Mouse (Mus musculus): Measurements from ENCODE around the gene Ralgds. TPM values are rescaled to one million over a fixed set of nuclear protein-coding genes. Genes with fewer than 3 reads are reported as not detected.

The Ralgds gene
- polyA plus RNA-seq, 1 experiment from 2014 or later, result 70.8 TPM

GRCm38 (mm10) chr2:28479208-28480204, 33.4 kb upstream of the Ralgds start:
- ATAC-seq (ENCODE audit: insufficient number of reproducible peaks, low FRiP score, low TSS enrichment, low read depth), result peak; percentile 57
- Histone ChIP-seq H3K36me3 (no peaks in the 10 kb centered on the region), H3K4me3 (replicated peaks) (no peak overlapping the region), H3K27me3 (no peaks in the 10 kb centered on the region), H3K9ac (no peak overlapping the region), H3K9me3 (replicated peaks) (no peaks in the 10 kb centered on the region), H3K4me1 (no peaks in the 10 kb centered on the region), H3K27ac (replicated peaks) (no peak overlapping the region), H3K4me2 (replicated peaks) (no peak overlapping the region)
- 69% methylated on average over 20 of the region's 20 CpGs for WGBS

GRCm38 (mm10) chr2:28483861-28484260, 29.1 kb upstream of the Ralgds start:
- H3K9ac ChIP-seq, result no peak overlapping the region
- no peak for ATAC-seq (ENCODE audit: insufficient number of reproducible peaks, low FRiP score, low TSS enrichment, low read depth)
- H3K4me1 ChIP-seq, result no peaks in the 10 kb centered on the region
- no peak overlapping the region for H3K27ac ChIP-seq (replicated peaks)
- H3K36me3 ChIP-seq, result no peaks in the 10 kb centered on the region
- no peak overlapping the region for H3K4me3 ChIP-seq (replicated peaks)
- H3K4me2 ChIP-seq (replicated peaks), result no peak overlapping the region
- no peaks in the 10 kb centered on the region for H3K27me3 ChIP-seq
- no peaks in the 10 kb centered on the region for H3K9me3 ChIP-seq (replicated peaks)
- WGBS, result 78% methylated on average over 2 of the region's 2 CpGs

- Histone ChIP-seq H3K9ac (no peak overlapping the region), H3K4me3 (replicated peaks) (no peak overlapping the region), H3K9me3 (replicated peaks) (no peaks in the 10 kb centered on the region), H3K36me3 (no peaks in the 10 kb centered on the region), H3K27me3 (no peaks in the 10 kb centered on the region), H3K4me1 (no peaks in the 10 kb centered on the region; the same call in 1 of the 2 replicates), H3K27ac (replicated peaks) (no peak overlapping the region), H3K4me2 (replicated peaks) (no peak overlapping the region)
- 85% methylated on average over 2 of the region's 2 CpGs for WGBS
- no peak for ATAC-seq (ENCODE audit: insufficient number of reproducible peaks, low FRiP score, low TSS enrichment, low read depth)
Observed at GRCm38 (mm10) chr2:28494521-28494920, 18.4 kb upstream of the Ralgds start.

- H3K9ac ChIP-seq, result no peak overlapping the region
- no peak overlapping the region for H3K4me2 ChIP-seq (replicated peaks)
- H3K36me3 ChIP-seq, result no peaks in the 10 kb centered on the region
- H3K27ac ChIP-seq (replicated peaks), result no peak overlapping the region
- no peaks in the 10 kb centered on the region for H3K9me3 ChIP-seq (replicated peaks)
- no peaks in the 10 kb centered on the region for H3K27me3 ChIP-seq
- WGBS, result 82% methylated on average over 14 of the region's 14 CpGs
- H3K4me3 ChIP-seq (replicated peaks), result no peak overlapping the region
- no peak for ATAC-seq (ENCODE audit: insufficient number of reproducible peaks, low FRiP score, low TSS enrichment, low read depth)
- no peaks in the 10 kb centered on the region; the same call in 1 of the 2 replicates for H3K4me1 ChIP-seq
Observed at GRCm38 (mm10) chr2:28495207-28495756, 17.6 kb upstream of the Ralgds start.

- Histone ChIP-seq H3K9ac (no peak overlapping the region), H3K36me3 (no peaks in the 10 kb centered on the region), H3K4me3 (replicated peaks) (no peak overlapping the region), H3K4me1 (no peaks in the 10 kb centered on the region; the same call in 1 of the 2 replicates), H3K9me3 (replicated peaks) (no peaks in the 10 kb centered on the region), H3K27me3 (no peaks in the 10 kb centered on the region), H3K4me2 (replicated peaks) (no peak overlapping the region), H3K27ac (replicated peaks) (no peak overlapping the region)
- ATAC-seq (ENCODE audit: insufficient number of reproducible peaks, low FRiP score, low TSS enrichment, low read depth), result no peak
- WGBS, result 76% methylated on average over 16 of the region's 16 CpGs
Observed at GRCm38 (mm10) chr2:28495801-28496595, 16.9 kb upstream of the Ralgds start.

- H3K36me3 ChIP-seq, result no peaks in the 10 kb centered on the region
- H3K27me3 ChIP-seq, result no peaks in the 10 kb centered on the region
- no peak within 1 kb of the TSS for H3K27ac ChIP-seq (replicated peaks)
- H3K4me2 ChIP-seq (replicated peaks), result no peak within 1 kb of the TSS
- no peak; the same call in 1 of the 2 replicates for ATAC-seq (ENCODE audit: insufficient number of reproducible peaks, low FRiP score, low TSS enrichment, low read depth)
- no peaks in the 10 kb centered on the region; the same call in 1 of the 2 replicates for H3K4me1 ChIP-seq
- H3K9me3 ChIP-seq (replicated peaks), result no peaks in the 10 kb centered on the region
- H3K9ac ChIP-seq, result no peak within 1 kb of the TSS
- no peak within 1 kb of the TSS for H3K4me3 ChIP-seq (replicated peaks)
- 70% methylated on average over 5 of the region's 5 CpGs for WGBS
Observed at GRCm38 (mm10) chr2:28496671-28497070, 16.3 kb upstream of the Ralgds start, which contains the start of gene Gbgt1. Gbgt1 (plus strand) TSS chr2:28496891.

GRCm38 (mm10) chr2:28497561-28497960, 15.4 kb upstream of the Ralgds start:
- Histone ChIP-seq H3K27me3 (no peaks in the 10 kb centered on the region), H3K4me1 (no peaks in the 10 kb centered on the region; the same call in 1 of the 2 replicates), H3K4me2 (replicated peaks) (no peak overlapping the region), H3K9me3 (replicated peaks) (no peaks in the 10 kb centered on the region), H3K27ac (replicated peaks) (no peak overlapping the region), H3K4me3 (replicated peaks) (no peak overlapping the region), H3K36me3 (no peaks in the 10 kb centered on the region), H3K9ac (no peak overlapping the region)
- no peak for ATAC-seq (ENCODE audit: insufficient number of reproducible peaks, low FRiP score, low TSS enrichment, low read depth)
- 80% methylated on average over 5 of the region's 5 CpGs for WGBS

GRCm38 (mm10) chr2:28498431-28498830, 14.5 kb upstream of the Ralgds start:
- Histone ChIP-seq H3K27ac (replicated peaks) (no peak overlapping the region), H3K4me2 (replicated peaks) (no peak overlapping the region), H3K4me1 (no peaks in the 10 kb centered on the region; the same call in 1 of the 2 replicates), H3K9me3 (replicated peaks) (no peaks in the 10 kb centered on the region), H3K4me3 (replicated peaks) (no peak overlapping the region), H3K36me3 (no peaks in the 10 kb centered on the region), H3K27me3 (no peaks in the 10 kb centered on the region), H3K9ac (no peak overlapping the region)
- no peak for ATAC-seq (ENCODE audit: insufficient number of reproducible peaks, low FRiP score, low TSS enrichment, low read depth)
- WGBS, result 73% methylated on average over 4 of the region's 4 CpGs

- Histone ChIP-seq H3K4me2 (replicated peaks) (no peak overlapping the region), H3K9ac (no peak overlapping the region), H3K4me3 (replicated peaks) (no peak overlapping the region), H3K36me3 (no peaks in the 10 kb centered on the region), H3K4me1 (no peaks in the 10 kb centered on the region), H3K27me3 (no peaks in the 10 kb centered on the region), H3K27ac (replicated peaks) (no peak overlapping the region), H3K9me3 (replicated peaks) (no peaks in the 10 kb centered on the region)
- no peak for ATAC-seq (ENCODE audit: insufficient number of reproducible peaks, low FRiP score, low TSS enrichment, low read depth)
- WGBS, result 87% methylated on average over 10 of the region's 10 CpGs
Observed at GRCm38 (mm10) chr2:28502987-28503386, 9.9 kb upstream of the Ralgds start.

- Histone ChIP-seq H3K27ac (replicated peaks) (no peak overlapping the region), H3K9me3 (replicated peaks) (no peaks in the 10 kb centered on the region), H3K9ac (no peak overlapping the region), H3K4me1 (no peaks in the 10 kb centered on the region), H3K4me2 (replicated peaks) (no peak overlapping the region), H3K36me3 (no peaks in the 10 kb centered on the region), H3K27me3 (no peaks in the 10 kb centered on the region), H3K4me3 (replicated peaks) (no peak overlapping the region)
- ATAC-seq (ENCODE audit: insufficient number of reproducible peaks, low FRiP score, low TSS enrichment, low read depth), result no peak
- 88% methylated on average over 13 of the region's 13 CpGs for WGBS
Observed at GRCm38 (mm10) chr2:28504676-28505075, 8.2 kb upstream of the Ralgds start.

GRCm38 (mm10) chr2:28505795-28506194, 7.1 kb upstream of the Ralgds start, which contains the start of gene Gm10134:
Gm10134 (plus strand) TSS chr2:28506095.
- H3K27me3 ChIP-seq, result no peaks in the 10 kb centered on the region
- H3K4me1 ChIP-seq, result no peaks in the 10 kb centered on the region
- 69% methylated on average over 3 of the region's 3 CpGs for WGBS
- H3K9ac ChIP-seq, result no peak within 1 kb of the TSS
- no peak for ATAC-seq (ENCODE audit: insufficient number of reproducible peaks, low FRiP score, low TSS enrichment, low read depth)
- no peak within 1 kb of the TSS for H3K27ac ChIP-seq (replicated peaks)
- H3K4me3 ChIP-seq (replicated peaks), result no peak within 1 kb of the TSS
- H3K9me3 ChIP-seq (replicated peaks), result no peaks in the 10 kb centered on the region
- no peak within 1 kb of the TSS for H3K4me2 ChIP-seq (replicated peaks)
- H3K36me3 ChIP-seq, result no peaks in the 10 kb centered on the region
